Mouse (Mus musculus) forebrain, embryonic 15.5 days (tissue): ENCODE results near the gene Spock2. TPM values are rescaled to one million over a fixed set of nuclear protein-coding genes. Genes with fewer than 3 reads are reported as not detected.
"Not testable (repeated sequence)": the region's sequence is repeated elsewhere in the genome, so short reads cannot be mapped to it uniquely, and the experiment has no call there.

Experiments
- ATAC-seq: fragments of 200-750 bp; cut with Nextera tagmentation; replicated peaks from 2 replicates; pipeline ENCODE4 v1.8.0; 2017; ENCODE audit warnings: mild to moderate bottlenecking, moderate TSS enrichment, moderate library complexity
- H3K27ac ChIP-seq: fragments of 300-500 bp; sonication (generic); replicated peaks from 2 replicates; pipeline ENCODE4 v1.5.1; 2015; ENCODE audit warnings: mild to moderate bottlenecking, inconsistent platforms
- H3K27me3 ChIP-seq: fragments of 300-500 bp; sonication (generic); 2 replicates; pipeline ENCODE4 v1.6.1; 2015; ENCODE audit warnings: inconsistent platforms
- H3K36me3 ChIP-seq: fragments of 300-500 bp; sonication (generic); 2 replicates; pipeline ENCODE4 v1.6.1; 2015; ENCODE audit warnings: mild to moderate bottlenecking, inconsistent platforms
- H3K4me1 ChIP-seq: fragments of 300-500 bp; sonication (generic); 2 replicates; pipeline ENCODE4 v1.6.1; 2015; ENCODE audit warnings: inconsistent platforms
- H3K4me2 ChIP-seq: fragments of 300-500 bp; sonication (generic); replicated peaks from 2 replicates; pipeline ENCODE4 v1.6.1; 2015; ENCODE audit warnings: mild to moderate bottlenecking, inconsistent platforms
- H3K4me3 ChIP-seq: fragments of 300-500 bp; sonication (generic); 2 replicates; pipeline ENCODE4 v1.5.1; 2015; ENCODE audit warnings: mild to moderate bottlenecking, inconsistent platforms
- H3K9ac ChIP-seq: fragments of 300-500 bp; sonication (generic); replicated peaks from 2 replicates; pipeline ENCODE4 v1.6.1; 2015; ENCODE audit warnings: mild to moderate bottlenecking, inconsistent platforms
- H3K9me3 ChIP-seq: fragments of 300-500 bp; sonication (generic); 2 replicates; pipeline ENCODE4 v1.6.1; 2016; ENCODE audit warnings: inconsistent platforms
- WGBS: fragments of 180-500 bp; shearing (Covaris S2); methylation state at CpG from one replicate; pipeline ENCODE4 v1.1.7; 2015; ENCODE audit warnings: mixed read lengths; 5-methylcytosine and 5-hydroxymethylcytosine counted together
- polyA plus RNA-seq: library from polyadenylated mRNA; unstranded; fragments of >200 nt; fragmentation: Nextera tagmentation; extraction: Ambion mirVana; gene quantifications from 2 replicates; pipeline ENCODE4 v1.2.1, GENCODE M21; 2015

Spock2 gene
- polyA plus RNA-seq, 1 experiment from 2014 or later: 48.1 TPM

GRCm38 (mm10) chr10:60162184-60162972 lies 56.4 kb downstream of the Spock2 start:
- H3K27me3 ChIP-seq, ATAC-seq, H3K27ac ChIP-seq, H3K4me1 ChIP-seq, H3K9me3 ChIP-seq, H3K36me3 ChIP-seq, H3K4me3 ChIP-seq, H3K4me2 ChIP-seq, H3K9ac ChIP-seq: not testable (repeated sequence)
- 86% methylated on average over 8 of the region's 8 CpGs for WGBS

- Histone ChIP-seq H3K9me3 (no peaks in the 10 kb centered on the region), H3K36me3 (no peaks in the 10 kb centered on the region), H3K27me3 (no peaks in the 10 kb centered on the region), H3K4me1 (no peaks in the 10 kb centered on the region), H3K27ac (no peak overlapping the region), H3K4me2 (no peak overlapping the region), H3K9ac (no peak overlapping the region), H3K4me3 (no peak overlapping the region)
- ATAC-seq: no peak
- 93% methylated on average over 6 of the region's 6 CpGs for WGBS
Measured at GRCm38 (mm10) chr10:60162973-60163255, 56.9 kb downstream of the Spock2 start.

GRCm38 (mm10) chr10:60164869-60165268 lies 58.9 kb downstream of the Spock2 start:
- ATAC-seq: no peak

GRCm38 (mm10) chr10:60166068-60166467 lies 60.0 kb downstream of the Spock2 start:
- WGBS: 12% methylated on average over 3 of the region's 3 CpGs
- no peaks in the 10 kb centered on the region for H3K9me3 ChIP-seq
- no peak overlapping the region for H3K4me2 ChIP-seq
- H3K4me1 ChIP-seq: no peaks in the 10 kb centered on the region
- no peaks in the 10 kb centered on the region for H3K27me3 ChIP-seq
- H3K4me3 ChIP-seq: no peak overlapping the region
- no peak overlapping the region for H3K9ac ChIP-seq
- ATAC-seq: no peak
- H3K36me3 ChIP-seq: no peaks in the 10 kb centered on the region
- H3K27ac ChIP-seq: no peak overlapping the region

More at GRCm38 (mm10) chr10:60164869-60165268, 58.9 kb downstream of the Spock2 start:
- no peak overlapping the region for H3K9ac ChIP-seq
- no peak overlapping the region for H3K4me2 ChIP-seq
- H3K4me3 ChIP-seq: no peak overlapping the region
- H3K36me3 ChIP-seq: no peaks in the 10 kb centered on the region
- no peak overlapping the region for H3K27ac ChIP-seq
- H3K27me3 ChIP-seq: no peaks in the 10 kb centered on the region
- no peaks in the 10 kb centered on the region for H3K4me1 ChIP-seq
- H3K9me3 ChIP-seq: no peaks in the 10 kb centered on the region
- WGBS: 73% methylated on average over 1 of the region's 1 CpGs

- no peak overlapping the region for H3K9ac ChIP-seq
Measured at GRCm38 (mm10) chr10:60168306-60168705, 62.3 kb downstream of the Spock2 start.

GRCm38 (mm10) chr10:60168960-60169359 lies 62.9 kb downstream of the Spock2 start:
- no peak for ATAC-seq
- no peaks in the 10 kb centered on the region for H3K9me3 ChIP-seq
- H3K9ac ChIP-seq: no peak overlapping the region
- H3K4me1 ChIP-seq: peaks cover 6% of the 10 kb centered on the region; the same call in 1 of the 2 replicates
- H3K4me2 ChIP-seq: no peak overlapping the region
- WGBS: 71% methylated on average over 3 of the region's 3 CpGs
- H3K27me3 ChIP-seq: no peaks in the 10 kb centered on the region
- no peak overlapping the region for H3K4me3 ChIP-seq
- no peak overlapping the region for H3K27ac ChIP-seq
- no peaks in the 10 kb centered on the region for H3K36me3 ChIP-seq

More at GRCm38 (mm10) chr10:60168306-60168705, 62.3 kb downstream of the Spock2 start:
- Histone ChIP-seq H3K27ac (no peak overlapping the region), H3K27me3 (no peaks in the 10 kb centered on the region), H3K4me2 (no peak overlapping the region), H3K4me1 (peaks cover 6% of the 10 kb centered on the region; the same call in 1 of the 2 replicates), H3K9me3 (no peaks in the 10 kb centered on the region), H3K4me3 (no peak overlapping the region), H3K36me3 (no peaks in the 10 kb centered on the region)
- ATAC-seq: no peak
- 85% methylated on average over 2 of the region's 2 CpGs for WGBS

GRCm38 (mm10) chr10:60170326-60171089 lies 64.5 kb downstream of the Spock2 start:
- no peak overlapping the region for H3K27ac ChIP-seq
- WGBS: 88% methylated on average over 10 of the region's 10 CpGs
- no peak overlapping the region for H3K9ac ChIP-seq
- no peak overlapping the region for H3K4me3 ChIP-seq
- ATAC-seq: no peak
- H3K4me2 ChIP-seq: no peak overlapping the region
- no peaks in the 10 kb centered on the region for H3K27me3 ChIP-seq
- H3K36me3 ChIP-seq: no peaks in the 10 kb centered on the region
- H3K9me3 ChIP-seq: no peaks in the 10 kb centered on the region
- peaks cover 6% of the 10 kb centered on the region; the same call in 1 of the 2 replicates for H3K4me1 ChIP-seq

- Histone ChIP-seq H3K27me3 (no peaks in the 10 kb centered on the region), H3K9ac (no peak overlapping the region), H3K4me3 (no peak overlapping the region), H3K4me1 (peaks cover 6% of the 10 kb centered on the region; the same call in 1 of the 2 replicates), H3K36me3 (no peaks in the 10 kb centered on the region), H3K27ac (no peak overlapping the region), H3K4me2 (no peak overlapping the region), H3K9me3 (no peaks in the 10 kb centered on the region)
- no peak for ATAC-seq
- WGBS: 94% methylated on average over 5 of the region's 5 CpGs
Measured at GRCm38 (mm10) chr10:60171368-60171767, 65.3 kb downstream of the Spock2 start.

- Histone ChIP-seq H3K36me3 (no peaks in the 10 kb centered on the region), H3K27ac (no peak overlapping the region), H3K4me1 (peaks cover 6% of the 10 kb centered on the region; the same call in 1 of the 2 replicates), H3K4me2 (no peak overlapping the region), H3K4me3 (no peak overlapping the region), H3K27me3 (no peaks in the 10 kb centered on the region), H3K9ac (no peak overlapping the region), H3K9me3 (no peaks in the 10 kb centered on the region)
- 89% methylated on average over 4 of the region's 4 CpGs for WGBS
- ATAC-seq: no peak
Measured at GRCm38 (mm10) chr10:60172306-60172705, 66.3 kb downstream of the Spock2 start.

- Histone ChIP-seq H3K4me2 (no peak overlapping the region), H3K27ac (no peak overlapping the region), H3K9me3 (no peaks in the 10 kb centered on the region), H3K9ac (no peak overlapping the region), H3K36me3 (no peaks in the 10 kb centered on the region), H3K4me3 (no peak overlapping the region), H3K27me3 (no peaks in the 10 kb centered on the region), H3K4me1 (peaks cover 6% of the 10 kb centered on the region; the same call in 1 of the 2 replicates)
- WGBS: 33% methylated on average over 10 of the region's 10 CpGs
- ATAC-seq: peak; percentile 78; the same call in 1 of the 2 replicates
Measured at GRCm38 (mm10) chr10:60173035-60173434, 67.0 kb downstream of the Spock2 start.

- peaks cover 6% of the 10 kb centered on the region; the same call in 1 of the 2 replicates for H3K4me1 ChIP-seq
- no peak overlapping the region for H3K27ac ChIP-seq
- no peak overlapping the region for H3K9ac ChIP-seq
- no peaks in the 10 kb centered on the region for H3K27me3 ChIP-seq
- no peak overlapping the region for H3K4me3 ChIP-seq
- H3K9me3 ChIP-seq: no peaks in the 10 kb centered on the region
- 73% methylated on average over 3 of the region's 3 CpGs for WGBS
- no peak for ATAC-seq
- H3K36me3 ChIP-seq: no peaks in the 10 kb centered on the region
- no peak overlapping the region for H3K4me2 ChIP-seq
Measured at GRCm38 (mm10) chr10:60174506-60174905, 68.5 kb downstream of the Spock2 start.

- not testable (repeated sequence) for H3K4me2 ChIP-seq, H3K9ac ChIP-seq, H3K27me3 ChIP-seq, H3K9me3 ChIP-seq, H3K4me3 ChIP-seq, H3K27ac ChIP-seq, H3K4me1 ChIP-seq, ATAC-seq, H3K36me3 ChIP-seq
- 91% methylated on average over 9 of the region's 9 CpGs for WGBS
Measured at GRCm38 (mm10) chr10:60175306-60175705, 69.3 kb downstream of the Spock2 start.
